Mouse (Mus musculus): ENCODE results near the gene Nsmf. TPM values are rescaled to one million over a fixed set of nuclear protein-coding genes. Genes with fewer than 3 reads are reported as not detected.

The Nsmf gene
- polyA plus RNA-seq, 1 experiment from 2014 or later = 89.0 TPM

GRCm38 (mm10) chr2:25095109-25095850 is 41.1 kb downstream of the Nsmf start, which contains the start of gene Noxa1:
TSS of gene Noxa1 (minus strand) at chr2:25095149.
- H3K4me1 ChIP-seq (replicated peaks) = peaks cover 34% of the 10 kb centered on the region
- no peaks in the 10 kb centered on the region for H3K36me3 ChIP-seq
- no peaks in the 10 kb centered on the region for H3K9me3 ChIP-seq
- WGBS = 44% methylated on average over 28 of the region's 28 CpGs
- peak within 1 kb of the TSS; percentile 29 for H3K4me3 ChIP-seq
- peaks cover 34% of the 10 kb centered on the region for H3K27me3 ChIP-seq (ENCODE audit: insufficient read depth, poor library complexity, severe bottlenecking)
- peak within 1 kb of the TSS; percentile 13; the same call in 1 of the 2 replicates for H3K27ac ChIP-seq
- DNase-seq (ENCODE audit: low spot score) = peak; percentile 28

DNA sequence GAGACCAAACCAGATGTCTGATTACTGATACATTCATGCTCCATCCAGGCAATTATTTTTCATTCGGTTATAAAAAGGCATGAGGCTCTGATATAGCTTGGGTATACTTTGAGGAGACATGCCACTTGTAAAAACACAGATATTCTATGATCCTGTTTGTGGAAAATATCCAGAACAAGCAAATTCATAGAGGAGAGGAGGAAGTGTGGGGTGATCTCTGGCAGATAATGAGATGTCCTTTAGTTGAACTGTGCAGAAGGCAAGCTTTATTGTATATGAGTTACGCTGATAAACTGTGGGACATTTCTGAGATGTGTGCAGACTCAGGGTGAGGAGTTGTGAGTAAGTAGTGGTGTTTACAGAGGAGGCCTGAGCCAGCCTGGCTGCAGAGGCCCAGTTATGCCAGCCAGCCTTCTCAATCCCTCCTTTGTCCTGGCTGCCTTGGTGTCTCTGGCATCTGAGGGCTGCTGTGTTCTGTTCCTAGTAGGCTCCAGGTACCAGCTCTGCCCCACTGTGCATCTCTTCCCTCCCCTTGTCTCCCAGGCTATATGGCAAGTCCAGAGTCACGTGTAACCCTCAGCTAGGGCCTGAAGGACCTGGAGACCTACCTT is 44.0 kb downstream of the Nsmf start:
- H3K36me3 ChIP-seq = no peaks in the 10 kb centered on the region
- H3K27ac ChIP-seq = peak overlapping the region; percentile 46
- no peaks in the 10 kb centered on the region for H3K9me3 ChIP-seq
- DNase-seq (ENCODE audit: low spot score) = no peak
- H3K27me3 ChIP-seq (ENCODE audit: insufficient read depth, poor library complexity, severe bottlenecking) = peaks cover 25% of the 10 kb centered on the region
- H3K4me3 ChIP-seq = no peak overlapping the region
- WGBS = 84% methylated on average over 3 of the region's 3 CpGs
- peaks cover 40% of the 10 kb centered on the region for H3K4me1 ChIP-seq (replicated peaks)

- Histone ChIP-seq H3K36me3 (no peaks in the 10 kb centered on the region), H3K27ac (peak overlapping the region; percentile 46), H3K9me3 (no peaks in the 10 kb centered on the region), H3K4me3 (no peak overlapping the region), H3K27me3 (ENCODE audit: insufficient read depth, poor library complexity, severe bottlenecking) (peaks cover 17% of the 10 kb centered on the region), H3K4me1 (replicated peaks) (peaks cover 40% of the 10 kb centered on the region)
- DNase-seq (ENCODE audit: low spot score) = peak; percentile 72
- WGBS = 49% methylated on average over 5 of the region's 5 CpGs
These were observed 44.8 kb downstream of the Nsmf start for GRCm38 (mm10) chr2:25098956-25099355.

- Histone ChIP-seq H3K27ac (peak overlapping the region; percentile 46), H3K27me3 (ENCODE audit: insufficient read depth, poor library complexity, severe bottlenecking) (peaks cover 9% of the 10 kb centered on the region; the same call in 1 of the 2 replicates), H3K4me1 (replicated peaks) (peaks cover 33% of the 10 kb centered on the region), H3K4me3 (no peak overlapping the region), H3K9me3 (no peaks in the 10 kb centered on the region), H3K36me3 (no peaks in the 10 kb centered on the region)
- 62% methylated on average over 3 of the region's 3 CpGs for WGBS
- no peak for DNase-seq (ENCODE audit: low spot score)
These were observed 45.5 kb downstream of the Nsmf start for GRCm38 (mm10) chr2:25099703-25100102.

DNA sequence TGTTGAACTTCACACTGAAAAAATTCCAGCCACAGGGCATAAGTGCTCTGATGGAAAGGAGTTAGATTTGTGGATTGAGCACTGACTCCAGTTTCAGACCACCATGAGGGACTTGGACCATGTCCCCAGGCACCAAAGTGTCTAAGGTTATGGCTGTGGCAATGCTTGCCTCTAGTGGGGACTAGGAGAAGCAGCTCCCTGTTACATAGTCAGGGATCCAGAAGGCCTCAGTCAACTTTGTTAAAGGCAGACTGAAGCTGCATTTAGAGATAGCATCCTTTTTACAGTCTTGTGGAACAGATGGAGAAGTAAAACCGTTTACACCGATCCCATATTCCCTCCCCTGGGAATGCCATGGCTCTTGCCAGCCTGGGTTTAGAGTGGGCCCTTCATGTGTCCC is 50.0 kb downstream of the Nsmf start:
- Histone ChIP-seq H3K4me3 (no peak overlapping the region), H3K27me3 (ENCODE audit: insufficient read depth, poor library complexity, severe bottlenecking) (no peaks in the 10 kb centered on the region), H3K4me1 (replicated peaks) (peaks cover 23% of the 10 kb centered on the region), H3K27ac (no peak overlapping the region), H3K9me3 (no peaks in the 10 kb centered on the region), H3K36me3 (no peaks in the 10 kb centered on the region)
- no peak for DNase-seq (ENCODE audit: low spot score)
- WGBS = 90% methylated on average over 2 of the region's 2 CpGs

- 86% methylated on average over 3 of the region's 3 CpGs for WGBS
- peaks cover 19% of the 10 kb centered on the region for H3K4me1 ChIP-seq (replicated peaks)
- H3K9me3 ChIP-seq = no peaks in the 10 kb centered on the region
- no peak overlapping the region for H3K4me3 ChIP-seq
- H3K36me3 ChIP-seq = no peaks in the 10 kb centered on the region
- peak overlapping the region; percentile 40; the same call in 1 of the 2 replicates for H3K27ac ChIP-seq
- no peaks in the 10 kb centered on the region for H3K27me3 ChIP-seq (ENCODE audit: insufficient read depth, poor library complexity, severe bottlenecking)
- no peak for DNase-seq (ENCODE audit: low spot score)
These were observed 51.9 kb downstream of the Nsmf start for GRCm38 (mm10) chr2:25106045-25106444.

- Histone ChIP-seq H3K4me3 (no peak overlapping the region), H3K27me3 (ENCODE audit: insufficient read depth, poor library complexity, severe bottlenecking) (no peaks in the 10 kb centered on the region), H3K9me3 (no peaks in the 10 kb centered on the region), H3K27ac (no peak overlapping the region), H3K36me3 (no peaks in the 10 kb centered on the region), H3K4me1 (replicated peaks) (peaks cover 27% of the 10 kb centered on the region)
- DNase-seq (ENCODE audit: low spot score) = no peak
These were observed 55.3 kb downstream of the Nsmf start for GRCm38 (mm10) chr2:25109487-25109886.

DNA sequence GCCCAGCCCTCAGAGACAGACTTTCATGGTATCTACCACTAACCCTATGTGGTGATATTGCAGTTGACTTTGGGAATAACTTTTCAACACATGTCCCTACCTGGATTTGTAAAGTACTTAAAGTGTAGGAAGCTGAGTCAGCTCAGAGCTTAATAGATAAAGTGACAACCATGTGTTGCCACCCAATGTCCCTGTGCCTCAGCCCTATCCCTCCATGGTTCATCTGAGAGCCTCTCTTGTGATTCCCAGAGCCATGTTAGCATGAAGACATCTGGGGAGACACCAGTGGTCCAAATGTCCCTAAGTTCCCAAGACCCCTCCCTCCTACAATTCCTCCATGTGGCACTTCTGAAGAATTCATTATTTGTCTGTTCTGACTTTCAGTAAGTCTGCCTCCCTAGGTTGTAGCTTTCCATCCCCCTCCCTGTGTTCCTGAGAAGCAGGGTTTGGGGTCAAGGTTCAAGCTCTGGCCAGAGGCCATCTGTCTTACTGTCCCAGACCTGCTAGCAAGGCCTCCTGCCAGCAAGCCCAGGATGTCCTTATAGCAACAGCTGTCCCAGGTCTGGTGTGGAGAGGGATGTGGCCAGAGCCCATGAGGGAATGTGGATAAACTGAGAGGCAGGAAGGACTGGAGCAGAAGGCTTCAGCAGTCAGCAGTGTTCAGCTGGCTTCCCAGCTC is 56.5 kb downstream of the Nsmf start:
- no peaks in the 10 kb centered on the region for H3K36me3 ChIP-seq
- no peak overlapping the region for H3K4me3 ChIP-seq
- H3K27me3 ChIP-seq (ENCODE audit: insufficient read depth, poor library complexity, severe bottlenecking) = no peaks in the 10 kb centered on the region
- peak overlapping the region; percentile 68 for H3K27ac ChIP-seq
- H3K9me3 ChIP-seq = no peaks in the 10 kb centered on the region
- peak; percentile 31 for DNase-seq (ENCODE audit: low spot score)
- H3K4me1 ChIP-seq (replicated peaks) = peaks cover 26% of the 10 kb centered on the region

DNA sequence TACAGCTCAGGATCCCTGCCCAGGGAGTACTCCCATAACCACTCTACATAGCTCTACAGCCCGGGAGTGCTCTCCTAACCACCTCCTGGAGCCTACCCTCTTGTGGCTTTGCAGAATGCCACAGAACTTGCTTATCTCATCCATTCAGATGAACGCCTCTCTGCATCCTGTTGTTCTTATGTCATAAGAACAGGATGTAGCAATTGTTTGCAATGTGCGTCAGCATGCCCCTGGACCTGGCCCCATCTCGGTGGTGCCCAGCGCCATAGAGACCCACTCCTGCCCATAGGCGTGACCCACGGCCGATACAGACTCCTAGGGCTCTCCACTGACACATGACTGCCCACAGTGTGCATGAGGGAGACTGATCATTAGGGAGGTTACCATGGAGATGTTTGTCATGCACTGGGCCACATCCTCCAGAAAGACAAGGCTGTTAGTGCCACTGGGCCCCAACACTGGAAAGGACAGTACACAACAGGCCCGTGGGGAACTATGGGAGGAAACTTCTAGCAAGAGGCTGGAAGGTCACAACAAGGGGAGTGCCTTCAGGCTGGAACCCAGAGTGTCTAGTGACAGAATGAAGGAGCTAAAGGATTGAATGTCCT is 57.1 kb downstream of the Nsmf start:
- Histone ChIP-seq H3K4me3 (no peak overlapping the region), H3K27ac (peak overlapping the region; percentile 68), H3K36me3 (no peaks in the 10 kb centered on the region), H3K27me3 (ENCODE audit: insufficient read depth, poor library complexity, severe bottlenecking) (no peaks in the 10 kb centered on the region), H3K4me1 (replicated peaks) (peaks cover 28% of the 10 kb centered on the region), H3K9me3 (no peaks in the 10 kb centered on the region)
- 53% methylated on average over 9 of the region's 9 CpGs for WGBS
- DNase-seq (ENCODE audit: low spot score) = peak; percentile 19

Other genes starting within 250 kb of the Nsmf start
- gene Ehmt1, start 134.7 kb upstream of the Nsmf start, polyA plus RNA-seq (2016; fragmentation: Nextera tagmentation; extraction: Ambion mirVana) = 119 and 145 TPM in 2 replicates
- 19.4 and 20.6 TPM in 2 replicates for gene Arrdc1, start 119.1 kb upstream of the Nsmf start, polyA plus RNA-seq (2016; fragmentation: Nextera tagmentation; extraction: Ambion mirVana)
- gene Zmynd19, start 104.6 kb upstream of the Nsmf start, polyA plus RNA-seq (2016; fragmentation: Nextera tagmentation; extraction: Ambion mirVana) = 24.0 and 27.6 TPM in 2 replicates
- gene Dph7, start 92.0 kb upstream of the Nsmf start, polyA plus RNA-seq (2016; fragmentation: Nextera tagmentation; extraction: Ambion mirVana) = 30.8 and 35.5 TPM in 2 replicates
- 128 and 156 TPM in 2 replicates for gene Mrpl41, start 79.3 kb upstream of the Nsmf start, polyA plus RNA-seq (2016; fragmentation: Nextera tagmentation; extraction: Ambion mirVana)
- 3.9 and 5.3 TPM in 2 replicates for gene Pnpla7, start 78.3 kb upstream of the Nsmf start, polyA plus RNA-seq (2016; fragmentation: Nextera tagmentation; extraction: Ambion mirVana)
- not detected in 2 replicates for gene Entpd8, start 25.9 kb downstream of the Nsmf start, polyA plus RNA-seq (2016; fragmentation: Nextera tagmentation; extraction: Ambion mirVana)
- 0.22 and 0.38 TPM in 2 replicates for gene Noxa1, start 40.8 kb downstream of the Nsmf start, polyA plus RNA-seq (2016; fragmentation: Nextera tagmentation; extraction: Ambion mirVana)
- 77.4 and 108 TPM in 2 replicates for gene Nrarp, start 126.4 kb downstream of the Nsmf start, polyA plus RNA-seq (2016; fragmentation: Nextera tagmentation; extraction: Ambion mirVana)
- 2.6 and 2.7 TPM in 2 replicates for gene Tor4a, start 142.5 kb downstream of the Nsmf start, polyA plus RNA-seq (2016; fragmentation: Nextera tagmentation; extraction: Ambion mirVana)
- 123 and 132 TPM in 2 replicates for gene Nelfb, start 157.1 kb downstream of the Nsmf start, polyA plus RNA-seq (2016; fragmentation: Nextera tagmentation; extraction: Ambion mirVana)
- not detected in 2 replicates for gene Stpg3, start 160.3 kb downstream of the Nsmf start, polyA plus RNA-seq (2016; fragmentation: Nextera tagmentation; extraction: Ambion mirVana)
- gene Fam166a, start 164.4 kb downstream of the Nsmf start, polyA plus RNA-seq (2016; fragmentation: Nextera tagmentation; extraction: Ambion mirVana) = not detected in 2 replicates
- gene Tubb4b, start 170.3 kb downstream of the Nsmf start, polyA plus RNA-seq (2016; fragmentation: Nextera tagmentation; extraction: Ambion mirVana) = 655 and 693 TPM in 2 replicates
- not detected in 2 replicates for gene Slc34a3, start 180.0 kb downstream of the Nsmf start, polyA plus RNA-seq (2016; fragmentation: Nextera tagmentation; extraction: Ambion mirVana)
- not detected in 2 replicates for gene Rnf224, start 182.4 kb downstream of the Nsmf start, polyA plus RNA-seq (2016; fragmentation: Nextera tagmentation; extraction: Ambion mirVana)
- 25.5 and 43.5 TPM in 2 replicates for gene Rnf208, start 187.9 kb downstream of the Nsmf start, polyA plus RNA-seq (2016; fragmentation: Nextera tagmentation; extraction: Ambion mirVana)
- gene Cysrt1, start 188.1 kb downstream of the Nsmf start, polyA plus RNA-seq (2016; fragmentation: Nextera tagmentation; extraction: Ambion mirVana) = not detected in 2 replicates
- 5.7 and 6.2 TPM in 2 replicates for gene AL732309.1, start 192.5 kb downstream of the Nsmf start, polyA plus RNA-seq (2016; fragmentation: Nextera tagmentation; extraction: Ambion mirVana)
- gene Tmem203, start 201.1 kb downstream of the Nsmf start, polyA plus RNA-seq (2016; fragmentation: Nextera tagmentation; extraction: Ambion mirVana) = 18.7 and 20.3 TPM in 2 replicates
- gene Tprn, start 208.3 kb downstream of the Nsmf start, polyA plus RNA-seq (2016; fragmentation: Nextera tagmentation; extraction: Ambion mirVana) = 8.1 and 9.5 TPM in 2 replicates
- 248 and 259 TPM in 2 replicates for gene Ssna1, start 218.1 kb downstream of the Nsmf start, polyA plus RNA-seq (2016; fragmentation: Nextera tagmentation; extraction: Ambion mirVana)
- gene Anapc2, start 218.1 kb downstream of the Nsmf start, polyA plus RNA-seq (2016; fragmentation: Nextera tagmentation; extraction: Ambion mirVana) = 150 and 156 TPM in 2 replicates
- gene Tmem210, start 233.8 kb downstream of the Nsmf start, polyA plus RNA-seq (2016; fragmentation: Nextera tagmentation; extraction: Ambion mirVana) = not detected in 2 replicates
- gene Lrrc26, start 235.6 kb downstream of the Nsmf start, polyA plus RNA-seq (2016; fragmentation: Nextera tagmentation; extraction: Ambion mirVana) = not detected in 2 replicates